Mouse (Mus musculus): ENCODE measurements around the gene Scaf1.

Scaf1 gene

GRCm38 (mm10) chr7:45013366-45014095 is 2.6 kb downstream of the Scaf1 start:
- DNase-seq (ENCODE audit: low spot score): no peak

- no peak for DNase-seq (ENCODE audit: low spot score)
These were observed 3.3 kb downstream of the Scaf1 start for GRCm38 (mm10) chr7:45012824-45013223.

- DNase-seq (ENCODE audit: low spot score): no peak
These were observed 4.2 kb downstream of the Scaf1 start for GRCm38 (mm10) chr7:45012011-45012410.

- DNase-seq (ENCODE audit: low spot score): no peak
These were observed 7.8 kb downstream of the Scaf1 start for GRCm38 (mm10) chr7:45008411-45008810.

- DNase-seq (ENCODE audit: low spot score): no peak
These were observed 8.3 kb downstream of the Scaf1 start for GRCm38 (mm10) chr7:45007846-45008245.

GRCm38 (mm10) chr7:45007141-45007540 is 9.0 kb downstream of the Scaf1 start:
- no peak for DNase-seq (ENCODE audit: low spot score)

GRCm38 (mm10) chr7:45006503-45006902 is 9.7 kb downstream of the Scaf1 start:
- no peak for DNase-seq (ENCODE audit: low spot score)

GRCm38 (mm10) chr7:45005321-45005992 is 10.7 kb downstream of the Scaf1 start:
- DNase-seq (ENCODE audit: low spot score): no peak

GRCm38 (mm10) chr7:45004546-45004945 is 11.6 kb downstream of the Scaf1 start:
- DNase-seq (ENCODE audit: low spot score): no peak

GRCm38 (mm10) chr7:45002440-45002839 is 13.7 kb downstream of the Scaf1 start:
- no peak for DNase-seq (ENCODE audit: low spot score)

GRCm38 (mm10) chr7:45000539-45001114 is 15.5 kb downstream of the Scaf1 start:
- no peak for DNase-seq (ENCODE audit: low spot score)

GRCm38 (mm10) chr7:44999753-45000152 is 16.4 kb downstream of the Scaf1 start:
- no peak for DNase-seq (ENCODE audit: low spot score)

GRCm38 (mm10) chr7:44998501-44998955 is 17.6 kb downstream of the Scaf1 start, which contains the start of gene Bcl2l12:
TSS of gene Bcl2l12 (minus strand) at chr7:44998712.
- DNase-seq (ENCODE audit: low spot score): no peak

- DNase-seq (ENCODE audit: low spot score): no peak
These were observed 18.2 kb downstream of the Scaf1 start for GRCm38 (mm10) chr7:44997940-44998428.

- DNase-seq (ENCODE audit: low spot score): peak; percentile 97
These were observed 18.8 kb downstream of the Scaf1 start, which contains the start of gene Irf3 for GRCm38 (mm10) chr7:44997231-44997939. TSS of gene Irf3 (plus strand) at chr7:44997648.

- no peak for DNase-seq (ENCODE audit: low spot score)
These were observed 19.5 kb downstream of the Scaf1 start for GRCm38 (mm10) chr7:44996672-44997071.

- no peak for DNase-seq (ENCODE audit: low spot score)
These were observed 29.1 kb downstream of the Scaf1 start for GRCm38 (mm10) chr7:44986879-44987718.

GRCm38 (mm10) chr7:44986192-44986878 is 29.8 kb downstream of the Scaf1 start, which contains the start of gene Prmt1:
TSS of gene Prmt1 (minus strand) at chr7:44986568.
- peak; percentile 97 for DNase-seq (ENCODE audit: low spot score)

GRCm38 (mm10) chr7:44985595-44986191 is 30.5 kb downstream of the Scaf1 start:
- DNase-seq (ENCODE audit: low spot score): no peak

GRCm38 (mm10) chr7:44984833-44985164 is 31.4 kb downstream of the Scaf1 start:
- DNase-seq (ENCODE audit: low spot score): no peak
